Mouse (Mus musculus) cerebellum, adult 11-12 months (tissue): ENCODE results near the gene Slc25a30.

Source experiments
- DNase-seq: peaks from one replicate; pipeline ENCODE4 v3.0.0; 2022

The Slc25a30 gene

GRCm38 (mm10) chr14:75732631-75733030 lies 54.2 kb downstream of the Slc25a30 start:
- DNase-seq = no peak

GRCm38 (mm10) chr14:75731361-75731760 lies 55.5 kb downstream of the Slc25a30 start:
- DNase-seq = no peak

GRCm38 (mm10) chr14:75728111-75728510 lies 58.7 kb downstream of the Slc25a30 start:
- DNase-seq = no peak

- DNase-seq = no peak
Measured at GRCm38 (mm10) chr14:75727046-75727445, 59.8 kb downstream of the Slc25a30 start.

GRCm38 (mm10) chr14:75722816-75723215 lies 64.0 kb downstream of the Slc25a30 start:
- DNase-seq = no peak

GRCm38 (mm10) chr14:75721977-75722563 lies 64.8 kb downstream of the Slc25a30 start:
- DNase-seq = peak; percentile 27

GRCm38 (mm10) chr14:75720121-75720520 lies 66.7 kb downstream of the Slc25a30 start:
- no peak for DNase-seq

- no peak for DNase-seq
Measured at GRCm38 (mm10) chr14:75716410-75716809, 70.4 kb downstream of the Slc25a30 start.

- DNase-seq = no peak
Measured at GRCm38 (mm10) chr14:75713661-75714060, 73.2 kb downstream of the Slc25a30 start.

GRCm38 (mm10) chr14:75712687-75713086 lies 74.2 kb downstream of the Slc25a30 start:
- DNase-seq = no peak

- no peak for DNase-seq
Measured at GRCm38 (mm10) chr14:75711731-75712130, 75.1 kb downstream of the Slc25a30 start.
